Mouse (Mus musculus): ENCODE data around the gene Arhgef26. TPM values are rescaled to one million over a fixed set of nuclear protein-coding genes. Genes with fewer than 3 reads are reported as not detected.

Gene Arhgef26
- total RNA-seq, 2 experiments from 2014 or later, result 4.3 to 8.6 TPM

DNA sequence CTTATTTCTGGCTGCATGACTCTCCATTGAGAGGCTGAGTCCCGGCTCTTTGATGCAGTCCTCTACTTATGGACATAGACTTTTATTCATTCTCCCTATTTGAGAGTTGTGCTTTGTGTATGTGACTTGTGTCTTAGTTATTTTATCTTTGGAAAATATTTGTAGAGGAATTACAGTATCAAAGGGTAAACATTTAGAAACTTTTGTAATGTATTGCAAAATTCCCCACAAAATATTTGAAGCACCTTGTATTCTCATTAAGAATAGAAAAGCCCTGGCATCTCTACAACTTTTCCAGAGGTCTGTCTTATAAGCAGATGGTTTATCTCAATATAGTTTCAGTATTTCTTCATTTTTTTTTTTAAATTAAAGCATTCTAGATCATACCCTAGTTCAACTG, 44.7 kb downstream of the Arhgef26 start:
- no peak for DNase-seq

- no peak for DNase-seq
These were observed 54.5 kb downstream of the Arhgef26 start for GRCm38 (mm10) chr3:62392636-62393035.

GRCm38 (mm10) chr3:62394284-62394683, 56.1 kb downstream of the Arhgef26 start:
- DNase-seq, result no peak

DNA sequence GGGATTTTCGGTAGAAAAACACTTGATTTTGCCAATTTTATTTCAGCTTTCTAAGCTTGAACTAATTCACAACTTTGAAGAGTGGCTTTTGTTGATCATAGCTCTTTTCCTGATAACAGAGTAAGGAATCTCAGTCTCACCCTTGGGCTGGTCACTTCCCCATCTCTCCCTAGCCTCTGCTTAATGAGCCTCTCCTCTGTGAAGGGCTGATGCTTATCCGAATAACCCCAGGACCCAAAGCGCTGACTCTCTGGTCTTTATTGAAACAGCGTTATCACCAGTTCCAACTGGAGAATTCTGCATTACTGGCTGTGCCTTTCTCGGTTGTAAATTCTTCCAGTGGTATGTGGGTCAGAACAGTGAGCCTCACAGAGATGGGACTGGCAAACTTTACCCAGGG, 57.2 kb downstream of the Arhgef26 start:
- DNase-seq, result no peak

- DNase-seq, result no peak
These were observed 58.0 kb downstream of the Arhgef26 start for GRCm38 (mm10) chr3:62396109-62396508.

DNA sequence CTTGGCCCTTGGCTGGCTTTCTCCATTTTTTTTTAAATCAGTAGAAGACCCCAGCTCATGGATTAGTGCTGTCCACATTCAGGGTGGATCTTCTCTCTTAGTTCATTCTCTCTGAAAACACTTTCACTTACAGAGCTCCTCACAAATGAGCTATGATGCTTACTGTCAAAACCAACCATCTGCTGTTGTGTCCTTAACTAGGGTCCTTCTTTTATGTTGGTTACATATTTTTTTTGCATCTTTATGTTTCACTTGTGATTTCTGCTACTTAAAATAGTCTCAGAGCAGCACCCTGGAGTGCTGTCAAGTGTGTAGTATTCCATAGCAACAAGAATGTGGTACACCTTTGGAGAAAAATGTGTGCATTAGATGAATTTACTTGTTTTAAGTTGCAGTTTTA, 60.0 kb downstream of the Arhgef26 start:
- no peak for DNase-seq

GRCm38 (mm10) chr3:62399826-62400746, 61.9 kb downstream of the Arhgef26 start:
- DNase-seq, result no peak

GRCm38 (mm10) chr3:62402466-62402865, 64.3 kb downstream of the Arhgef26 start:
- DNase-seq, result no peak

GRCm38 (mm10) chr3:62404477-62405246, 66.5 kb downstream of the Arhgef26 start:
- no peak for DNase-seq

- no peak for DNase-seq
These were observed 71.5 kb downstream of the Arhgef26 start for GRCm38 (mm10) chr3:62409555-62410182.

DNA sequence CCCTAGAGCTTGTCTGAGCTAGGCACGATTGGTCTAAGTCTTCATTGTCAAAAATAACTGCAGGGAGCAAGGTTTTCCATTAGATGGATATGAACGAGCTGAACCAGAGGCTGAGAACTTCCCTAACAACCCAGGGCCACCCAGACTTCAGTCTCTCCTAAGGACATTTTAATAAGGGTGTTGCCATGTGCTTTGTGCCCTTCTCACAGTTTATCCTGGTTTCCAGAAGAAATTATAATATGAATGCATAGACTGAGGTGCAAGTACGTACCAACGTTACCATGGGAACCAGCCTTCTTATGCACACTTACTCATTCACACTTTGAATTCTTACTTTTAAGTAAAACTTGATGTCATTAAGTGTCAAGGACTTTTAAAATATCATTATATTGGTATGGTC, 72.3 kb downstream of the Arhgef26 start:
- DNase-seq, result no peak

- no peak for DNase-seq
These were observed 74.6 kb downstream of the Arhgef26 start for GRCm38 (mm10) chr3:62412704-62413103.

- DNase-seq, result no peak
These were observed 76.8 kb downstream of the Arhgef26 start for GRCm38 (mm10) chr3:62414926-62415325.

GRCm38 (mm10) chr3:62417458-62417857, 79.3 kb downstream of the Arhgef26 start:
- no peak for DNase-seq

DNA sequence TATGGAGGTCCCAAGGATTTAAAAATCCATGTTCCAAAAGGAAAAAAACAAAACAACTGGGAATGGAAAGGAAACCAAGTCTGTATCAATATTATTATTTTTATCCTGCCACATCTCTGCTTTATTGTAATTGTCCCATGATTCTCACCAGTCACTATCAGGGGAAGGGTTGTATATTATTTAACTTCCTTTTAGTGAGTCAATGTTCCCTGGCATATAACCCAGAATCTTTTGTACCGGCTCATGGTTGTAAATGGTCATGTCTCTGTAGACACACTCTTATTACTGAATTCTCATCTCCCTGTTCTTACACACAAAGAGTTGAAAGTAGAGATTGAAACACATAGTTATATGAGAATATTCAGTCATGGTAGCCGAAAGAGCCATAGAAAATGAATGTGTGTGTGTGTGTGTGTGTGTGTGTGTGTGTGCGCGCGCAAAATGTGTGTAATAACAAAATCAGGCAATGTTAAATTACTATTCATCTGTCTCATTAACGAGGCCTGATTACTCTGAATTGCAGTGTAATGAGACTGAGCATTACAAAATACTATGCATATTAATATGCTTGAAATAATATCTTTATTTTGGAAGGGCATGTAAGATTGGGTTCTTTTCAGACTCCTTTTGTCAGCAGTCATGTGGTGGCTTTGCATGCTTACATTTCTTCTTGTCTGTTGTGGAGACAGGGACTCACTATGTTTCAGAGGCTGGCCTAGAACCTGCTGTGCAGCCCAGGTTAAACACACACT, 80.4 kb downstream of the Arhgef26 start:
- no peak for DNase-seq

DNA sequence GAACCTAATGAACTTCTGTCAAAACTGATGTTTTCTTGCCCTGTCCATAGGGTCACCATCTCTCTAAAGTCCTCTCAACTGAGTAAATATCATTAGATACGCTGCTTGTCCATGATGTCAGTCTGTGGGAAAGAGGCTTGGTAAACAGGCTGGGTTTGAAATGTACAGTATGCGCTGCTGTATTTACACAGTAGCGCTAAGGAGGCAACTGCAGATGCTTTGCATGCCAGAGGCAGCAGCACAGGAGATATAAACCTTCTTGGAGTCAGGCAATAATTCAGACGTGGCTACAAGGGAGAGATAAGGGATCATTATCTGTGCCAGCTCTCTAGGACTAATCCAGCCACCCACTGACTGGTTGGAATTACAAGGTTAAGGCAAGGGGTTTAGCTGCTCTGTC, 95.5 kb downstream of the Arhgef26 start:
- no peak for DNase-seq

DNA sequence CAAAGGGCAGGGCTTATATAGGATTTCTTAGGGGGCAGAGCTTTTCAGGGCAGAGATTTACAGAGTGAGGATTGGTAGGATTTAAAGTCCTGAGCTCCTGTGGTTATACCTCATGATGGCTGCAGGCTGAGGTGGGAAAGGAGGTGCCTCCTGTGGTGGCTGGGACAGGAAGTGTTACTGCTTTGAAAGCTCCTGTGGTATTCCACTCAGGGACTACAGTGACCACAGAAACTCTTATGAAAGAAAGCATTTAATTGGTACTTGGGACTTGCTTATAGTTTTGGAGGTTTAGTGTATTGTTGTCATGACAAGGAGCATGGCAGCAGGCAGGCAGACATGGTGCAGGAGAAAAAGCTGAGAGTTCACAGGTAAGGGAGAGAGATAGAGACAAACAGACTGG, 97.8 kb downstream of the Arhgef26 start:
- no peak for DNase-seq

DNA sequence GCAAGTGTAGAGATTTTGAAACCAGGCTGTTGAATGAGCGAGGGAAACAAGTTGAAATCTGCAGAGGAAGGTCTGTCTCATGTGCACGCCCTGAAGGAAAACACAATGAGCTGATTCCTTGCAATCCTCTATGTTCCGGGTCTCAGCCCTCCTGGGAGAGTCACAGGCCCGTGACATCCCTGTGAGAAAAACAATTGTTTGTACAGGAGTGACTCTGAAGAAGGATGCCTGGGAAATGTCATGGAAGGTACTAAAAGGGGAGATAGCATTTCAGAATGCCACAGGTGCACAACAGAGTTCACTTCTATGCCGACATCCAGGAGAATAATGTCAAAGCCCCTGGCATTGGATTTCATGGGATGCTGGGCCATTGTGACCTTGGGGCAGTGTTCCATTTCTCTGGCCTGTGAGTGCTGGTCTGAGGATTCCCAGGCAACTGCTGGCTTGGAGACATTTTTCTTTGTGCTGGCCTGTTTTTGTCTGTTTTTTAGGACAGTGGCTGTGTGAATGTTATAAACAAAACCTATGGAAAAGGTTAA, 102.4 kb downstream of the Arhgef26 start:
- DNase-seq, result no peak

- no peak for DNase-seq
These were observed 105.5 kb downstream of the Arhgef26 start for GRCm38 (mm10) chr3:62443582-62444194.

DNA sequence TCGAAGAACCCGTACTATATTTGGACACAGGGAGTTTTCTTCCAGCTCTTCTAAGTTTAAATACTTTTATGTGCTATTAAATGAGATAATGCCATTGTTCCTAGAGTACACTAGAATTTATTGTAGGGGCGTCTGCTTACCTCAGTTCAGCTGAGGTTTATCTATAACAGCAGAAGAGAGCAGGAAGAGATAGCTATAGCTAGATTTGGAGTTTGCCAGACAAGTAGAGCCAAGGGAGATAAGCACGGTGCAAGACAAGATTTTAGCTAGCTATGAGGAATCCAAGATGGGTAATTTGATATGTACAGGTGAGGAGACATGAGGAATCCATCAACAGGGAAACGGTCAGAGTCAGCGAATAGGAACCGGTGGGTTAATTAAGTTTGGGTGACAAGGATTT, 108.1 kb downstream of the Arhgef26 start:
- DNase-seq, result no peak

DNA sequence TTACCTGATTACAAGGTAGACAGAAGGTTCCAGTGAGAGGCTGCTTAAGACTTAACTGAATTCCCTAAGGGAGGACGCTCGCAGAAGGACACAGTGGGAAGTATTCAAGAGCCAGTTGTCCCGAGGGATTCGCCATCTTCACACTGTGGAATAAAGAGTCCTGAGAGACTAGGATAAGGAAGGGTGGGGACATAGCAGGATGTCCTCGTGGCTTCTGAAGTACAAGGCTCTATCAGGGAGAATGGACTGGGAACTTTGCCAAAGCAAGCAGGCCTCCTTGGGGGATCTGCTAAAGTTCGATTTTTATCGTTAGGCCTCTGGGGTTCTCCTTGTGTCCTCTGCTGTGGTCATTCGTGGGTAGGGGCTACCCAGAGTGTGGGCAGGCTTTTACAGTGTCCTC, 109.0 kb downstream of the Arhgef26 start:
- no peak for DNase-seq
